ENCODE assay signal across 8 mouse cellular contexts in genomic region chr10:128090651-128091563, GRCm38 (mm10). TPM values are rescaled to one million over a fixed set of nuclear protein-coding genes. Genes with fewer than 3 reads are reported as not detected.
A peak's percentile ranks its signal among the peaks of the same experiment; 100 is the strongest.
DNase-seq lines count a peak whose midpoint lies in the region; ATAC-seq lines count a peak whose summit lies in the region.

No protein-coding gene starts in this region.

- peaks cover 49% of the 10 kb centered on the region for H3K36me3 ChIP-seq in hindbrain, embryonic 14.5 days (replicated peaks; ENCODE audit: control insufficient read depth, insufficient read depth)

- peak; percentile 19 for ATAC-seq in hindbrain, embryonic 14.5 days (ENCODE audit: low FRiP score)

- no peak overlapping the region for H3K27ac ChIP-seq in hindbrain, embryonic 14.5 days

- H3K27me3 ChIP-seq in hindbrain, embryonic 14.5 days (ENCODE audit: control insufficient read depth, insufficient read depth, low read length): no peaks in the 10 kb centered on the region

- H3K4me1 ChIP-seq in hindbrain, embryonic 14.5 days (replicated peaks; ENCODE audit: control insufficient read depth, insufficient read depth, low read length): peaks cover 28% of the 10 kb centered on the region

- no peaks in the 10 kb centered on the region for H3K9me3 ChIP-seq in hindbrain, embryonic 14.5 days (ENCODE audit: control insufficient read depth, low read length)

- H3K4me3 ChIP-seq in hindbrain, embryonic 14.5 days (replicated peaks; ENCODE audit: low read length): no peak overlapping the region; the same call in 1 of the 2 replicates

- DNase-seq in T-cell, adult 2 months (ENCODE audit: low spot score): peak; percentile 89
- peak; percentile 89 to 95 for DNase-seq in cerebellum, postnatal 36 days
- peak; percentile 80 to 83 for DNase-seq in frontal cortex, postnatal 25 days (ENCODE audit: low spot score in 2 of 2)
- DNase-seq in hindbrain, embryonic 14.5 days (ENCODE audit: low spot score): peak; percentile 84
- peak; percentile 82 to 87 for DNase-seq in layer of hippocampus, postnatal 36 days
- DNase-seq in lung, postnatal 36 days: peak; percentile 97
- DNase-seq in retina, embryonic 14.5 days (ENCODE audit: low spot score): peak; percentile 97
- peak; percentile 89 to 90 for DNase-seq in thymus, postnatal 36 days

- 9% methylated on average over 14 of the region's 14 CpGs for whole genome bisulfite sequencing in hindbrain, embryonic 14.5 days

- H3K9ac ChIP-seq in hindbrain, embryonic 14.5 days: peak overlapping the region; percentile 70

- H3K4me2 ChIP-seq in hindbrain, embryonic 14.5 days (replicated peaks): peak overlapping the region; percentile 79

RNA-seq across cellular contexts. Expression of gene Baz2a, which starts 0.5 kb away (rescaled TPM):
- polyA plus RNA-seq in hindbrain, embryonic 14.5 days (2014; fragmentation: Nextera tagmentation; extraction: Ambion mirVana): 17.7 and 19.0 TPM in 2 replicates
- 10 to 100 TPM; 39.9 to 46.8 TPM for total RNA-seq in layer of hippocampus, postnatal 36 days (2021)

RNA-seq across cellular contexts. Expression of gene Atp5b, which starts 7.8 kb away (rescaled TPM):
- 2,242 and 2,471 TPM in 2 replicates for polyA plus RNA-seq in hindbrain, embryonic 14.5 days (2014; fragmentation: Nextera tagmentation; extraction: Ambion mirVana)
- 1,000 to 10,000 TPM; 1,628 to 1,744 TPM for total RNA-seq in layer of hippocampus, postnatal 36 days (2021)

RNA-seq across cellular contexts. Expression of gene Ptges3, which starts 32.2 kb away (rescaled TPM):
- polyA plus RNA-seq in hindbrain, embryonic 14.5 days (2014; fragmentation: Nextera tagmentation; extraction: Ambion mirVana): 393 and 410 TPM in 2 replicates
- total RNA-seq in layer of hippocampus, postnatal 36 days (2021): 100 to 1,000 TPM; 155 to 157 TPM

RNA-seq across cellular contexts. Expression of gene Naca, which starts 55.5 kb away (rescaled TPM):
- 558 and 592 TPM in 2 replicates for polyA plus RNA-seq in hindbrain, embryonic 14.5 days (2014; fragmentation: Nextera tagmentation; extraction: Ambion mirVana)
- 100 to 1,000 TPM; 338 to 342 TPM for total RNA-seq in layer of hippocampus, postnatal 36 days (2021)
